Mouse (Mus musculus): ENCODE data around the gene Nudt2. TPM values are rescaled to one million over a fixed set of nuclear protein-coding genes. Genes with fewer than 3 reads are reported as not detected.
A peak's percentile ranks its signal among the peaks of the same experiment; 100 is the strongest.

Gene Nudt2
- polyA plus RNA-seq, 1 experiment from 2014 or later: 68.3 TPM

- no peaks in the 10 kb centered on the region for H3K27me3 ChIP-seq
- peaks cover 34% of the 10 kb centered on the region for H3K4me1 ChIP-seq (replicated peaks)
- H3K9me3 ChIP-seq: no peaks in the 10 kb centered on the region
- H3K4me3 ChIP-seq: no peak overlapping the region
- 75% methylated on average over 9 of the region's 9 CpGs for WGBS
- H3K36me3 ChIP-seq: peaks cover 11% of the 10 kb centered on the region; the same call in 1 of the 2 replicates
- H3K9ac ChIP-seq: no peak overlapping the region
- H3K27ac ChIP-seq (replicated peaks): no peak overlapping the region
- H3K4me2 ChIP-seq: no peak overlapping the region
- no peak for ATAC-seq (ENCODE audit: low FRiP score, low read depth)
These were observed 59.9 kb downstream of the Nudt2 start for GRCm38 (mm10) chr4:41524829-41525228.

DNA sequence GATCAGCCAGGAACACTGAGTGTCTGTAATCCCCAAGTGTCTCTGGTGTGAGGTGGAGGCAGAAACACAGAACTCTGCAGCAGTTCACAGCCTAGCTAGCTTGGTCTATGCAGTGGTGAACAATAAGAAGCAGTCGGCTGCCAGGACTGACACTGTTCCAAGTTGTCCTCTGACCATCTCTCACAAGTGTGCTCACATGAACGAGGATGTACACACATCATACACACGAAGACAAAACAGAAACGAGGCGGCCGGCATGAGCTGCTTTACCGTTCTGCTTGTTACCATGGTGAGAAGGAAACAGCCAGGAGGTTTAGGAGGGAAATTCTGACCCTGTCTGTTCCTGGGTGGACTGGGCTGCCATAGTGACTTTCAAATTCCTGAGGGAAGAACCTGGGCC, 61.6 kb downstream of the Nudt2 start:
- H3K27me3 ChIP-seq: no peaks in the 10 kb centered on the region
- no peak for ATAC-seq (ENCODE audit: low FRiP score, low read depth)
- no peaks in the 10 kb centered on the region for H3K9me3 ChIP-seq
- peak overlapping the region; percentile 27; the same call in 1 of the 2 replicates for H3K27ac ChIP-seq (replicated peaks)
- H3K9ac ChIP-seq: no peak overlapping the region
- peaks cover 40% of the 10 kb centered on the region for H3K4me1 ChIP-seq (replicated peaks)
- H3K4me2 ChIP-seq: no peak overlapping the region
- peaks cover 1% of the 10 kb centered on the region; the same call in 1 of the 2 replicates for H3K36me3 ChIP-seq
- 14% methylated on average over 7 of the region's 7 CpGs for WGBS
- no peak overlapping the region for H3K4me3 ChIP-seq

DNA sequence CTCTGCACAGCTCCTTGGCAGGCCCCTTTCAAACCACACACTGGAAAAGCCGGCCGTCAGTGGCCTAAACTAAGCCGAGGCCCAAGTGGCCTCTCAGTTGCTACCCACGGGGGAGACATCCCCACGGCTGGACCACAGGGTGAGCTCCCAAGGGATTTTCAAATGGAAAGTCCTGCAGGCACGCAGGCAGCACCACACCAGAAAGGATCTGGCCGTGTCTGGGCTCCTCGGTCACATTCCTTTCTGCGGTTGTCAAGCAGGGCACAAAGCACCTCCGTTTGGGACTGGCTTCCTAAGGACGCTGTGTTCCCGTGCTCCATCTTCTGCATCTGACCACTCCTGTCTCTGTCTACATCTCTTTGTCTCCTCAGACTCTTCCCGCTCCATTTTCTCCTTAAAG, 62.1 kb downstream of the Nudt2 start:
- ATAC-seq (ENCODE audit: low FRiP score, low read depth): no peak
- no peak overlapping the region for H3K4me3 ChIP-seq
- peaks cover 45% of the 10 kb centered on the region for H3K4me1 ChIP-seq (replicated peaks)
- no peak overlapping the region for H3K4me2 ChIP-seq
- H3K9ac ChIP-seq: no peak overlapping the region
- 13% methylated on average over 13 of the region's 13 CpGs for WGBS
- no peaks in the 10 kb centered on the region for H3K9me3 ChIP-seq
- no peaks in the 10 kb centered on the region for H3K36me3 ChIP-seq
- H3K27ac ChIP-seq (replicated peaks): peak overlapping the region; percentile 27
- H3K27me3 ChIP-seq: no peaks in the 10 kb centered on the region

- Histone ChIP-seq H3K27ac (replicated peaks) (0 out of 2 replicates have a peak overlapping the region, but pooled peaks have one; percentile 20), H3K4me3 (no peak overlapping the region), H3K36me3 (no peaks in the 10 kb centered on the region), H3K4me2 (0 out of 2 replicates have a peak overlapping the region, but pooled peaks have one; percentile 3), H3K9ac (no peak overlapping the region), H3K9me3 (no peaks in the 10 kb centered on the region), H3K4me1 (replicated peaks) (peaks cover 46% of the 10 kb centered on the region), H3K27me3 (no peaks in the 10 kb centered on the region)
- no peak; the same call in 1 of the 2 replicates for ATAC-seq (ENCODE audit: low FRiP score, low read depth)
- WGBS: 11% methylated on average over 8 of the region's 8 CpGs
These were observed 63.0 kb downstream of the Nudt2 start for GRCm38 (mm10) chr4:41527996-41528395.

Other genes starting within 250 kb of the Nudt2 start
- gene Ubap2, start 190.0 kb upstream of the Nudt2 start, polyA plus RNA-seq (2015; fragmentation: Nextera tagmentation; extraction: Ambion mirVana): 53.6 and 57.5 TPM in 2 replicates
- 74.5 and 76.6 TPM in 2 replicates for gene Dcaf12, start 150.3 kb upstream of the Nudt2 start, polyA plus RNA-seq (2015; fragmentation: Nextera tagmentation; extraction: Ambion mirVana)
- gene Ubap1, start 116.2 kb upstream of the Nudt2 start, polyA plus RNA-seq (2015; fragmentation: Nextera tagmentation; extraction: Ambion mirVana): 63.4 and 69.5 TPM in 2 replicates
- 2.9 and 4.1 TPM in 2 replicates for gene Kif24, start 264 bp upstream of the Nudt2 start, polyA plus RNA-seq (2015; fragmentation: Nextera tagmentation; extraction: Ambion mirVana)
- 11.2 and 14.0 TPM in 2 replicates for gene AI464131, start 37.9 kb downstream of the Nudt2 start, polyA plus RNA-seq (2015; fragmentation: Nextera tagmentation; extraction: Ambion mirVana)
- 17.0 and 19.3 TPM in 2 replicates for gene 1110017D15Rik, start 52.2 kb downstream of the Nudt2 start, polyA plus RNA-seq (2015; fragmentation: Nextera tagmentation; extraction: Ambion mirVana)
- 17.6 and 19.0 TPM in 2 replicates for gene Fam219a, start 104.4 kb downstream of the Nudt2 start, polyA plus RNA-seq (2015; fragmentation: Nextera tagmentation; extraction: Ambion mirVana)
- gene Dnaic1, start 104.6 kb downstream of the Nudt2 start, polyA plus RNA-seq (2015; fragmentation: Nextera tagmentation; extraction: Ambion mirVana): 2.0 and 2.6 TPM in 2 replicates
- gene Enho, start 175.2 kb downstream of the Nudt2 start, polyA plus RNA-seq (2015; fragmentation: Nextera tagmentation; extraction: Ambion mirVana): 106 and 122 TPM in 2 replicates
- gene Cntfr, start 231.9 kb downstream of the Nudt2 start, polyA plus RNA-seq (2015; fragmentation: Nextera tagmentation; extraction: Ambion mirVana): 29.1 and 33.0 TPM in 2 replicates
- 39.4 and 41.6 TPM in 2 replicates for gene Il11ra1, start 234.8 kb downstream of the Nudt2 start, polyA plus RNA-seq (2015; fragmentation: Nextera tagmentation; extraction: Ambion mirVana)
- gene Rpp25l, start 248.4 kb downstream of the Nudt2 start, polyA plus RNA-seq (2015; fragmentation: Nextera tagmentation; extraction: Ambion mirVana): 58.7 and 58.8 TPM in 2 replicates

Measured in hindbrain, embryonic 15.5 days (tissue).